Mouse (Mus musculus): Measurements from ENCODE around the gene Cd109. TPM values are rescaled to one million over a fixed set of nuclear protein-coding genes. Genes with fewer than 3 reads are reported as not detected.

Cd109 gene
- 4.0 and 4.5 TPM in 2 replicates for polyA plus RNA-seq (2016; fragmentation: Nextera tagmentation; extraction: Ambion mirVana)

- DNase-seq (ENCODE audit: extremely low spot score, low spot score): peak; percentile 72
These were observed at the start of gene Cd109 for GRCm38 (mm10) chr9:78615401-78616021. Gene Cd109, plus strand, starts transcription at chr9:78615546.

GRCm38 (mm10) chr9:78569934-78570333 is 45.4 kb upstream of the Cd109 start:
- Histone ChIP-seq H3K9me3 (no peaks in the 10 kb centered on the region), H3K36me3 (replicated peaks) (peaks cover 30% of the 10 kb centered on the region), H3K27me3 (ENCODE audit: poor library complexity, severe bottlenecking) (no peaks in the 10 kb centered on the region), H3K27ac (no peak overlapping the region), H3K4me3 (no peak overlapping the region), H3K4me1 (no peaks in the 10 kb centered on the region)
- no peak for DNase-seq (ENCODE audit: extremely low spot score, low spot score)
- 95% methylated on average over 9 of the region's 9 CpGs for WGBS

More at GRCm38 (mm10) chr9:78615401-78616021, at the start of gene Cd109:
- H3K4me1 ChIP-seq: peaks cover 17% of the 10 kb centered on the region
- H3K4me3 ChIP-seq: peak within 1 kb of the TSS; percentile 75
- peaks cover 34% of the 10 kb centered on the region for H3K27me3 ChIP-seq (ENCODE audit: poor library complexity, severe bottlenecking)
- peak within 1 kb of the TSS; percentile 88 for H3K27ac ChIP-seq
- no peaks in the 10 kb centered on the region for H3K9me3 ChIP-seq
- under 1% methylated on average over 43 of the region's 43 CpGs for WGBS
- no peaks in the 10 kb centered on the region for H3K36me3 ChIP-seq (replicated peaks)

GRCm38 (mm10) chr9:78576466-78576865 is 38.9 kb upstream of the Cd109 start:
- no peaks in the 10 kb centered on the region for H3K27me3 ChIP-seq (ENCODE audit: poor library complexity, severe bottlenecking)
- H3K9me3 ChIP-seq: no peaks in the 10 kb centered on the region
- DNase-seq (ENCODE audit: extremely low spot score, low spot score): no peak
- 95% methylated on average over 5 of the region's 5 CpGs for WGBS
- peaks cover 40% of the 10 kb centered on the region for H3K36me3 ChIP-seq (replicated peaks)
- H3K4me3 ChIP-seq: no peak overlapping the region
- H3K4me1 ChIP-seq: peaks cover 8% of the 10 kb centered on the region
- H3K27ac ChIP-seq: no peak overlapping the region

- Histone ChIP-seq H3K27ac (no peak overlapping the region), H3K9me3 (no peaks in the 10 kb centered on the region), H3K36me3 (replicated peaks) (peaks cover 33% of the 10 kb centered on the region)
These were observed 36.5 kb upstream of the Cd109 start for GRCm38 (mm10) chr9:78578824-78579223.

GRCm38 (mm10) chr9:78579644-78580396 is 35.5 kb upstream of the Cd109 start:
- WGBS: 64% methylated on average over 10 of the region's 10 CpGs
- H3K27me3 ChIP-seq (ENCODE audit: poor library complexity, severe bottlenecking): no peaks in the 10 kb centered on the region
- H3K4me1 ChIP-seq: peaks cover 8% of the 10 kb centered on the region
- H3K9me3 ChIP-seq: no peaks in the 10 kb centered on the region
- no peak overlapping the region for H3K4me3 ChIP-seq
- DNase-seq (ENCODE audit: extremely low spot score, low spot score): no peak
- H3K27ac ChIP-seq: no peak overlapping the region
- peaks cover 30% of the 10 kb centered on the region for H3K36me3 ChIP-seq (replicated peaks)

More at GRCm38 (mm10) chr9:78578824-78579223, 36.5 kb upstream of the Cd109 start:
- peaks cover 8% of the 10 kb centered on the region for H3K4me1 ChIP-seq
- DNase-seq (ENCODE audit: extremely low spot score, low spot score): no peak
- no peaks in the 10 kb centered on the region for H3K27me3 ChIP-seq (ENCODE audit: poor library complexity, severe bottlenecking)
- no peak overlapping the region for H3K4me3 ChIP-seq
- 95% methylated on average over 7 of the region's 7 CpGs for WGBS

GRCm38 (mm10) chr9:78587218-78587883 is 28.0 kb upstream of the Cd109 start:
- Histone ChIP-seq H3K4me3 (peak overlapping the region; percentile 86), H3K36me3 (replicated peaks) (peaks cover 3% of the 10 kb centered on the region; the same call in 1 of the 2 replicates), H3K27ac (peak overlapping the region; percentile 90), H3K9me3 (no peaks in the 10 kb centered on the region), H3K4me1 (peaks cover 16% of the 10 kb centered on the region), H3K27me3 (ENCODE audit: poor library complexity, severe bottlenecking) (no peaks in the 10 kb centered on the region)
- 2% methylated on average over 31 of the region's 31 CpGs for WGBS
- DNase-seq (ENCODE audit: extremely low spot score, low spot score): no peak

- 0% methylated on average over 27 of the region's 27 CpGs for WGBS
- DNase-seq (ENCODE audit: extremely low spot score, low spot score): peak; percentile 95
- Histone ChIP-seq H3K4me1 (peaks cover 16% of the 10 kb centered on the region), H3K27ac (peak within 1 kb of the TSS; percentile 90), H3K27me3 (ENCODE audit: poor library complexity, severe bottlenecking) (no peaks in the 10 kb centered on the region), H3K36me3 (replicated peaks) (peaks cover 3% of the 10 kb centered on the region; the same call in 1 of the 2 replicates), H3K4me3 (peak within 1 kb of the TSS; percentile 86), H3K9me3 (no peaks in the 10 kb centered on the region)
These were observed 27.4 kb upstream of the Cd109 start, which contains the start of gene Slc17a5 for GRCm38 (mm10) chr9:78587914-78588313. Gene Slc17a5, minus strand, starts transcription at chr9:78588041.

GRCm38 (mm10) chr9:78588411-78589033 is 26.8 kb upstream of the Cd109 start:
- DNase-seq (ENCODE audit: extremely low spot score, low spot score): no peak
- no peaks in the 10 kb centered on the region for H3K9me3 ChIP-seq
- peak overlapping the region; percentile 90 for H3K27ac ChIP-seq
- peaks cover 16% of the 10 kb centered on the region for H3K4me1 ChIP-seq
- H3K27me3 ChIP-seq (ENCODE audit: poor library complexity, severe bottlenecking): no peaks in the 10 kb centered on the region
- peak overlapping the region; percentile 86 for H3K4me3 ChIP-seq
- peaks cover 2% of the 10 kb centered on the region; the same call in 1 of the 2 replicates for H3K36me3 ChIP-seq (replicated peaks)
- WGBS: 83% methylated on average over 10 of the region's 10 CpGs

GRCm38 (mm10) chr9:78590471-78590870 is 24.9 kb upstream of the Cd109 start:
- WGBS: 93% methylated on average over 2 of the region's 2 CpGs
- Histone ChIP-seq H3K36me3 (replicated peaks) (no peaks in the 10 kb centered on the region), H3K9me3 (no peaks in the 10 kb centered on the region)

GRCm38 (mm10) chr9:78595257-78595656 is 20.1 kb upstream of the Cd109 start:
- Histone ChIP-seq H3K27ac (no peak overlapping the region), H3K27me3 (ENCODE audit: poor library complexity, severe bottlenecking) (no peaks in the 10 kb centered on the region), H3K4me1 (no peaks in the 10 kb centered on the region), H3K4me3 (no peak overlapping the region), H3K36me3 (replicated peaks) (no peaks in the 10 kb centered on the region), H3K9me3 (no peaks in the 10 kb centered on the region)
- no peak for DNase-seq (ENCODE audit: extremely low spot score, low spot score)
- WGBS: 90% methylated on average over 3 of the region's 3 CpGs

More at GRCm38 (mm10) chr9:78590471-78590870, 24.9 kb upstream of the Cd109 start:
- H3K4me3 ChIP-seq: no peak overlapping the region
- no peaks in the 10 kb centered on the region for H3K27me3 ChIP-seq (ENCODE audit: poor library complexity, severe bottlenecking)
- DNase-seq (ENCODE audit: extremely low spot score, low spot score): no peak
- peaks cover 16% of the 10 kb centered on the region for H3K4me1 ChIP-seq
- no peak overlapping the region for H3K27ac ChIP-seq

- Histone ChIP-seq H3K27me3 (ENCODE audit: poor library complexity, severe bottlenecking) (no peaks in the 10 kb centered on the region), H3K36me3 (replicated peaks) (no peaks in the 10 kb centered on the region), H3K9me3 (no peaks in the 10 kb centered on the region), H3K4me1 (no peaks in the 10 kb centered on the region), H3K27ac (no peak overlapping the region), H3K4me3 (no peak overlapping the region)
- WGBS: 91% methylated on average over 18 of the region's 18 CpGs
- no peak for DNase-seq (ENCODE audit: extremely low spot score, low spot score)
These were observed 19.4 kb upstream of the Cd109 start for GRCm38 (mm10) chr9:78595769-78596555.

GRCm38 (mm10) chr9:78596834-78597233 is 18.5 kb upstream of the Cd109 start:
- no peaks in the 10 kb centered on the region for H3K4me1 ChIP-seq
- no peaks in the 10 kb centered on the region for H3K9me3 ChIP-seq
- H3K27me3 ChIP-seq (ENCODE audit: poor library complexity, severe bottlenecking): no peaks in the 10 kb centered on the region
- H3K4me3 ChIP-seq: no peak overlapping the region
- DNase-seq (ENCODE audit: extremely low spot score, low spot score): no peak
- no peaks in the 10 kb centered on the region for H3K36me3 ChIP-seq (replicated peaks)
- no peak overlapping the region for H3K27ac ChIP-seq
- WGBS: 8% methylated on average over 5 of the region's 5 CpGs

Measured in forebrain, embryonic 10.5 days (tissue).